Mouse (Mus musculus) liver, embryonic 14.5 days (tissue): ENCODE results near the gene Usp46.

Experiments used
- CTCF ChIP-seq: IDR thresholded peaks from 2 replicates; pipeline ENCODE4 v1.5.1; 2016; ENCODE audit warnings: antibody characterized with exemption, low read depth, control low read depth
- EP300 ChIP-seq: IDR thresholded peaks from 2 replicates; pipeline ENCODE4 v1.6.1; 2016; ENCODE audit warnings: antibody characterized with exemption, low read depth

GRCm38 (mm10) chr5:73969338-73969737 is 98.9 kb downstream of the Usp46 start:
- TF ChIP-seq CTCF (no peak), EP300 (no peak)
